Mouse (Mus musculus) CH12.LX (cell line): ENCODE measurements at regions not wholly inside any gene's neighbourhood (a gene's known extent, or its start where the extent isn't known, plus 50 kb on each side); places are given as distances from the start of the nearest gene placed in this dataset.
A peak's percentile ranks its signal among the peaks of the same experiment; 100 is the strongest.

Source experiments
- DNase-seq: peaks from one replicate; pipeline ENCODE4 v3.0.0-alpha.2; 2013; ENCODE audit errors: extremely low read depth
- H3K27ac ChIP-seq: 2 replicates; pipeline ENCODE4 v1.5.1; 2012; ENCODE audit warnings: low read depth, mild to moderate bottlenecking, control low read depth, moderate library complexity; ENCODE audit not compliant: insufficient read depth
- H3K27me3 ChIP-seq: replicated peaks from 2 replicates; pipeline ENCODE3; 2012; ENCODE audit warnings: inconsistent platforms
- H3K36me3 ChIP-seq, 2 experiments: replicated peaks in 1 of 2; 2 replicates each; pipeline versions ENCODE3 to v1.6.1; 2012; ENCODE audit warnings: inconsistent platforms in 1 of 2, low read length in 1 of 2, mild to moderate bottlenecking in 1 of 2, mixed read lengths in 1 of 2, moderate library complexity in 1 of 2; ENCODE audit not compliant: control insufficient read depth in 1 of 2, insufficient read depth in 1 of 2
- H3K4me1 ChIP-seq, 2 experiments: 2 replicates each; pipeline ENCODE4 v1.6.1; 2012; ENCODE audit warnings: inconsistent platforms in 1 of 2, moderate library complexity in 1 of 2; ENCODE audit not compliant: insufficient read depth in 2 of 2, control insufficient read depth in 1 of 2
- H3K4me2 ChIP-seq: 2 replicates; pipeline ENCODE4 v1.6.1; 2012; ENCODE audit warnings: low read depth, mild to moderate bottlenecking, control low read depth; ENCODE audit not compliant: poor library complexity, insufficient read depth, severe bottlenecking
- H3K4me3 ChIP-seq, 3 experiments: fragments of 150-350 bp in 1 of 3; sonication (generic) in 1 of 3; replicated peaks in 1 of 3; 2 replicates each; pipeline versions ENCODE3 to v1.5.1; 2011 to 2012; ENCODE audit warnings: low read depth in 2 of 3, low read length in 2 of 3, mild to moderate bottlenecking in 2 of 3, moderate library complexity in 2 of 3, control low read depth in 1 of 3, improper control_type of control experiment in 1 of 3, inconsistent platforms in 1 of 3, mixed read lengths in 1 of 3; ENCODE audit not compliant: poor library complexity in 1 of 3
- H3K79me2 ChIP-seq: replicated peaks from 2 replicates; pipeline ENCODE4 v1.6.1; 2012; ENCODE audit warnings: mild to moderate bottlenecking, moderate library complexity; ENCODE audit not compliant: control insufficient read depth, poor library complexity, insufficient read depth, severe bottlenecking; ENCODE audit errors: extremely low read depth
- H3K9ac ChIP-seq: 2 replicates; pipeline ENCODE4 v1.6.1; 2012; ENCODE audit warnings: low read depth, mild to moderate bottlenecking, control low read depth, moderate library complexity; ENCODE audit not compliant: insufficient read depth
- H3K9me3 ChIP-seq: replicated peaks from 2 replicates; pipeline ENCODE3; 2012; ENCODE audit warnings: low read length, inconsistent platforms, mixed read lengths
- BHLHE40 ChIP-seq: IDR thresholded peaks from 2 replicates; pipeline ENCODE4 v1.6.1; 2011; ENCODE audit warnings: mild to moderate bottlenecking, low read depth, low read length, improper control_type of control experiment
- CHD1 ChIP-seq: IDR thresholded peaks from 2 replicates; pipeline ENCODE4 v1.6.1; 2012; ENCODE audit warnings: low read depth, low read length, improper control_type of control experiment, inconsistent platforms
- CTCF ChIP-seq, 2 experiments: IDR thresholded peaks in 1 of 2; conservative IDR thresholded peaks in 1 of 2; 2 replicates each; pipeline ENCODE4 v1.5.1; 2011 to 2012; ENCODE audit warnings: low read depth in 2 of 2, low read length in 2 of 2, improper control_type of control experiment in 1 of 2, inconsistent platforms in 1 of 2, mild to moderate bottlenecking in 1 of 2, moderate library complexity in 1 of 2
- EP300 ChIP-seq: IDR thresholded peaks from 2 replicates; pipeline ENCODE4 v1.6.1; 2011; ENCODE audit warnings: low read length, improper control_type of control experiment
- ETS1 ChIP-seq: conservative IDR thresholded peaks from 2 replicates; pipeline ENCODE4 v1.6.1; 2012; ENCODE audit warnings: low read depth, mild to moderate bottlenecking, inconsistent platforms, low read length, improper control_type of control experiment, moderate library complexity
- IRF4 ChIP-seq: IDR thresholded peaks from 2 replicates; pipeline ENCODE4 v1.6.1; 2014; ENCODE audit warnings: low read depth, mild to moderate bottlenecking, inconsistent platforms, low read length, improper control_type of control experiment
- JUN ChIP-seq: IDR thresholded peaks from 2 replicates; pipeline ENCODE4 v1.6.1; 2011; ENCODE audit warnings: low read depth, mild to moderate bottlenecking, low read length, improper control_type of control experiment, moderate library complexity; ENCODE audit not compliant: insufficient read depth
- JUND ChIP-seq: conservative IDR thresholded peaks from 2 replicates; pipeline ENCODE4 v1.6.1; 2011; ENCODE audit warnings: low read depth, low read length, improper control_type of control experiment
- MAX ChIP-seq: IDR thresholded peaks from 2 replicates; pipeline ENCODE4 v1.6.1; 2011; ENCODE audit warnings: low read length, improper control_type of control experiment
- MEF2A ChIP-seq: IDR thresholded peaks from 2 replicates; pipeline ENCODE4 v1.6.1; 2014; ENCODE audit warnings: low read depth, mild to moderate bottlenecking, inconsistent platforms, low read length, improper control_type of control experiment, borderline replicate concordance
- MXI1 ChIP-seq: IDR thresholded peaks from 2 replicates; pipeline ENCODE4 v1.6.1; 2011; ENCODE audit warnings: mild to moderate bottlenecking, low read depth, low read length, improper control_type of control experiment
- MYC ChIP-seq: IDR thresholded peaks from 2 replicates; pipeline ENCODE4 v1.6.1; 2011; ENCODE audit warnings: low read depth, mild to moderate bottlenecking, improper control_type of control experiment, low read length
- PAX5 ChIP-seq: IDR thresholded peaks from 2 replicates; pipeline ENCODE4 v1.6.1; 2012; ENCODE audit warnings: low read length, inconsistent platforms, mixed read lengths
- POLR2A ChIP-seq: IDR thresholded peaks from 2 replicates; pipeline ENCODE4 v1.6.1; 2011; ENCODE audit warnings: low read depth, mild to moderate bottlenecking, improper control_type of control experiment, low read length
- RAD21 ChIP-seq: IDR thresholded peaks from 2 replicates; pipeline ENCODE4 v1.6.1; 2011; ENCODE audit warnings: low read depth, mild to moderate bottlenecking, low read length, improper control_type of control experiment, moderate library complexity
- RCOR1 ChIP-seq: conservative IDR thresholded peaks from 2 replicates; pipeline ENCODE4 v1.6.1; 2012; ENCODE audit warnings: low read depth, mild to moderate bottlenecking, inconsistent platforms, low read length, improper control_type of control experiment
- SMC3 ChIP-seq: IDR thresholded peaks from 2 replicates; pipeline ENCODE4 v1.6.1; 2011; ENCODE audit warnings: low read depth, low read length, improper control_type of control experiment
- USF1 ChIP-seq: IDR thresholded peaks from 2 replicates; pipeline ENCODE4 v1.6.1; 2014; ENCODE audit warnings: low read depth, mild to moderate bottlenecking, inconsistent platforms, low read length, improper control_type of control experiment
- USF2 ChIP-seq: conservative IDR thresholded peaks from 2 replicates; pipeline ENCODE4 v1.6.1; 2011; ENCODE audit warnings: low read depth, low read length, improper control_type of control experiment
- ZC3H11A ChIP-seq: IDR thresholded peaks from 2 replicates; pipeline ENCODE4 v1.6.1; 2012; ENCODE audit warnings: low read depth, mild to moderate bottlenecking, inconsistent platforms, low read length, improper control_type of control experiment
- ZKSCAN1 ChIP-seq: IDR thresholded peaks from 2 replicates; pipeline ENCODE4 v1.6.1; 2012; ENCODE audit warnings: low read depth, inconsistent platforms, low read length, improper control_type of control experiment, borderline replicate concordance
- ZNF384 ChIP-seq: IDR thresholded peaks from 2 replicates; pipeline ENCODE4 v1.6.1; 2012; ENCODE audit warnings: low read depth, low read length, improper control_type of control experiment, inconsistent platforms
- dilution Hi-C: fragments of 300-500 bp; cut with MboI; formaldehyde crosslinking; loops from 2 replicates; pipeline ENCODE4 v1.14.3; 2020; ENCODE audit warnings: low sequenced_read_pairs; ENCODE audit not compliant: extremely low pct_unique_long_range_greater_than_20kb, extremely low pct_ligation_motif_present
- in situ Hi-C: fragments of 300-500 bp; cut with MboI; formaldehyde crosslinking; loops from 3 replicates; pipeline ENCODE4 v1.14.3; 2019; ENCODE audit warnings: low sequenced_read_pairs, low pct_ligation_motif_present, low pct_unique_long_range_greater_than_20kb, mixed read lengths

DNA sequence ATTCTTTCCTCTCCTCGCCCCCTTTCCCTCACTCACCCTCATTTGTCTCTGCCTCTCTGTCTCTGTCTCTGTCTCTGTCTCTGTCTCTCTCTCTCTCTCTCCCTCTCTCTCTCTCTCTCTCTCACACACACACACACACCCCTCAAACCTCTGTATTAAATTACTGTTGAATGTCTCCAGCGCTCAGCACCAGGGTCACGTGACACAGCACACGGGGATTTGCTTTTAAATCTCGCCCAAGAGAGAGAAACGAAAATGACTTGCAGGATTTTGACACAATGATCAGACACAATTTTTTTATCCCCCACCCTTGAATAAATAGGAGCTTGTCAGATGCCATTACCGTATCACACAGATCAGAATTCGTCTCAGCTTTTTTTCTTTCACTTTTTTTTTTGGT is 125.2 kb downstream of the En1 start:
- no peaks in the 10 kb centered on the region for H3K27me3 ChIP-seq
- H3K4me3 ChIP-seq = no peak overlapping the region
- H3K36me3 ChIP-seq = no peaks in the 10 kb centered on the region
- H3K27ac ChIP-seq = no peak overlapping the region
- peak overlapping the region; percentile 29; the same call in 1 of the 2 replicates for H3K4me2 ChIP-seq
- H3K9ac ChIP-seq = no peak overlapping the region
- TF ChIP-seq ZC3H11A = no peak
- no peak for TF ChIP-seq POLR2A
- TF ChIP-seq SMC3 = no peak
- peak; percentile 41; the same call in 1 of the 2 replicates for TF ChIP-seq USF2
- no peak for TF ChIP-seq PAX5
- peak; percentile 46 for TF ChIP-seq USF1
- TF ChIP-seq RAD21 = no peak
- no peak for TF ChIP-seq EP300
- no peak for TF ChIP-seq JUN
- no peak for TF ChIP-seq ZKSCAN1
- no peak for TF ChIP-seq JUND
- no peak for TF ChIP-seq ETS1
- peak; percentile 23; the same call in 1 of the 2 replicates for TF ChIP-seq BHLHE40
- H3K4me1 ChIP-seq = no peaks in the 10 kb centered on the region
- H3K9me3 ChIP-seq = no peaks in the 10 kb centered on the region
- no peaks in the 10 kb centered on the region for H3K79me2 ChIP-seq
- in situ Hi-C loops (no loop called here), dilution Hi-C loops (no loop called here)
- DNase-seq = no peak

GRCm38 (mm10) chr1:120732003-120732402 is 129.8 kb downstream of the En1 start:
- in situ Hi-C loops = no loop called here

More at GRCm38 (mm10) chr1:120732003-120732402, 129.8 kb downstream of the En1 start:
- Histone ChIP-seq H3K4me2 (no peak overlapping the region), H3K4me3 (no peak overlapping the region), H3K27me3 (no peaks in the 10 kb centered on the region), H3K27ac (no peak overlapping the region), H3K4me1 (no peaks in the 10 kb centered on the region), H3K79me2 (no peaks in the 10 kb centered on the region), H3K9ac (no peak overlapping the region), H3K36me3 (no peaks in the 10 kb centered on the region), H3K9me3 (no peaks in the 10 kb centered on the region)
- no peak for DNase-seq
- dilution Hi-C loops = no loop called here
- no peak for TF ChIP-seq POLR2A
- no peak for TF ChIP-seq EP300
- TF ChIP-seq RCOR1 = no peak
- no peak for TF ChIP-seq JUND
- no peak for TF ChIP-seq RAD21
- TF ChIP-seq PAX5 = no peak
- TF ChIP-seq MAX = no peak
- TF ChIP-seq MXI1 = no peak
- no peak for TF ChIP-seq CHD1
- no peak for TF ChIP-seq ZKSCAN1
- TF ChIP-seq MYC = no peak
- TF ChIP-seq IRF4 = no peak
- no peak for TF ChIP-seq MEF2A
- no peak for TF ChIP-seq CTCF (conservative IDR thresholded peaks at IDR 0.05 in 1 of 2, IDR thresholded peaks at IDR 0.05 in 1 of 2; ENCODE audit: low read depth in 2 of 2, low read length in 2 of 2)
- TF ChIP-seq ZNF384 = no peak
